Mouse (Mus musculus): Measurements from ENCODE around the gene Gm4871.

Gm4871 gene

DNA sequence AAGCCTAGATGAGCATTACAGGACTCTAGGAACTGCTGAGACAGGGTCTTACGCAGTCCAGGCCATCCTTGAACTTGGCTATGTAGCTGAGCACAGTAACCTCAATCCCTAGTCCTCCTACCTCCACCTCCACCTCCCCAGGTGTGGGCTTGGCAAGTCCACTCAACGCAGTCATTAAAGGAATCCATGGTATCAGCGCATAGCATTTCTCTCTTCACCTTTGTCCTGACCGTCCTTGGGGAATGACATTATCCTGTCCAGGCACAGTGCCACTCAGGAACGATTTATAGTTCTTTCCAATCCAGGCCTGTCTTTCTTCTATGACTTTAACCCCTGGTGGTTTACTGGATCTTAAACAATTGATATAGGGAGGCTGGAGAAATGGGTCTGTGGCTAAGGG lies 42.1 kb downstream of the Gm4871 start:
- no peak for DNase-seq (ENCODE audit: low spot score)

DNA sequence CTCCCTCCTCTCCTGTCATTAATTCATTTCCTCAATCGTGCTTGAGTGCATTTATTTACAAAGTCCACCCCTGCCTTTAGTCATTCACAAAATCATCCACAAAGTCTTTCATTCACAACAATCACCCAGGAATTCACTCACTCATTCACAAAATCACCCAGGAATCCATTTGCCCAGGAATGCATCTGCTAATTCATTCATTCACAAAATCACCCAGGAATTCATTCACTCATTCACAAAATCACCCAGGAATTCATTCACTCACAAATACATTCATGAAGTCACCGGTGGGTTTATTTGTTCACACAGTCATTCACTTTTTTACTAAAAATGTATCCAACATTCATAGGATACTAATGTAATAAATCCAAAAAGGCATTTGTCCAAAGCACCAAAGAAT lies 42.5 kb downstream of the Gm4871 start:
- DNase-seq (ENCODE audit: low spot score): no peak

DNA sequence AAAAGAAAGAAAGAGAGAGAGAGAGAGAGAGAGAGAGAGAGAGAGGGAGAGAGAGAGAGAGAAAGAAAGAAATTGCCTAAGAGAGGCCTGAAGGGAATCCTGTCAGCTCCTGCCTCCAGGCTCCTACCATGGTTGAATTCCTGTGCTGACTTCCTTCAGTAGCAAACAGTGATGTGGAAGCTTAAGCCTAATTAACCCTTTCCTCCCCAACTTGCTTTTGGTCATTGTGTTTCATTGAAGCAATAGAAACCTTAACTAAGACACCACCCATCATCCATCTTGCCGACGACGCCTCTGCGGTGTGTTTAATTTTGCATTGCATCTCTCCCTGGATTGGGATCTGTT lies 43.5 kb downstream of the Gm4871 start:
- DNase-seq (ENCODE audit: low spot score): peak; percentile 40

DNA sequence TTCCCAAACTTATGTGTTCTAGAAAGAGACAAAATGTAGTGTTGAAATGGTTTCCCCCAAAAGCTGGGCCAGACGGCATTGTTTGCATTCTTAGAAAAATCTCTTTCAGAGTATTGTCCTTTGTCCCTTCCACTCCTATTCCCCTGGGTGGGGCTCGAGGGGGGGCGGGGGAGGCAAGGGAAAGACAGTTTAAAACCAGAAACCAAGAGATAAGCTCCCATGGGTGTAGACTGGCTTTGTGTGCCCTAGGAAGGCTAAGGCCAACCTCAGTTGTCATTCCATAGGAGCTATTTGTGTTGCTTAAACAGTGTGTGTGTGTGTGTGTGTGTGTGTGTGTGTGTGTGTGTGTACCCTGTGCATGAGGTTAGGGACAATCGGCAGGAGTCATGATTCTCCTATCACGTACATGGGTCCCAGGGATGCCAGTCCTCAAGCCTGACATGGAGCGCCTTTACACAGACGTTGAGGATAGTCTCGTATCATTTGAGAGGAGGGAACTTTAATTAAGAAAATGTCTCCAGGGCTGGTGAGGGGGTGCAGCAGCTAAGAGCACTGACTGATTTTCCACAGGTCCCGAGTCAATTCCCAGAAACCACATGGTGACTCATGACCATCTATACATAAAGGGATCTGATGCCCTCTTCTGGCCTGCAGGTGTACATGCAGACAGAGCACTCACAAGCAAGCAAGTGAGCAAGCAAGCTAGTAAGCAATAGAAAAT lies 44.1 kb downstream of the Gm4871 start:
- peak; percentile 78 for DNase-seq (ENCODE audit: low spot score)

DNA sequence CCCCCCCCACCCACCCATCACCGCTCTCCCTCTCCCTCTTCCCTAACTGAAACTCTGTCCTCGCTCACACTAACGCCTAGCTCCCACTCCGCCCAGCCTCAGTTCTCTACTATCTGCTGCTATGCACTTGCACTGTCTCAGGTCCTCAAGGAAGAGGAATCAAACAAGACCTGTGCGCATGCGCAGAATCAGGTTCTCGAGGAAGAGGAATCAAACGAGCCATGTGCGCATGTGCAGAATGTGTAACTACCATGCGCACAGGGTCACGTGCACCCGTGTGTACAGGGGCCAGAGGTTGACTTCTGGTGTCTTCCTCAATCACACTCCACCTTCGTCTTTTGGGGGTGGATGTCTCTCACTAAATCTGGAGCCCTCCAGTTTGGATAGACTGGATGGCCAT lies 45.0 kb downstream of the Gm4871 start:
- DNase-seq (ENCODE audit: low spot score): no peak

DNA sequence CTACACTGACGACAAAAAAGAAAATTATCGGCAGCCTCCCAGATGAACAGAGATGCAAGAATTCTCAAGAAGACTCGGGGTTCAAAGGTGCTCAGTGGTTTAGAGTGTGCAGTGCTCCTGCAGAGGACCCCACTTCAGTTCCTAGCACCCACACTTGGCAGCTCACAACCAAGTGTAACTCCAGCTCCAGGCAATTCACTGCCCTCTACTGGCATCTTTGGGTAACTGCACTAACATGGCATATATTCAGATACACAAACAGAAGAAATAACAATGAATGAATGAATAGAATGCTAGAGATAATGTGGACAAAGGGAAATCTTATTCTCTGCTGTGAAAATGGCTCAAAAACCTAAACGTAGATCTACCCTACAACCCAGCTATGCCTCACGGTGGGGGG lies 47.7 kb downstream of the Gm4871 start:
- no peak for DNase-seq (ENCODE audit: low spot score)

DNA sequence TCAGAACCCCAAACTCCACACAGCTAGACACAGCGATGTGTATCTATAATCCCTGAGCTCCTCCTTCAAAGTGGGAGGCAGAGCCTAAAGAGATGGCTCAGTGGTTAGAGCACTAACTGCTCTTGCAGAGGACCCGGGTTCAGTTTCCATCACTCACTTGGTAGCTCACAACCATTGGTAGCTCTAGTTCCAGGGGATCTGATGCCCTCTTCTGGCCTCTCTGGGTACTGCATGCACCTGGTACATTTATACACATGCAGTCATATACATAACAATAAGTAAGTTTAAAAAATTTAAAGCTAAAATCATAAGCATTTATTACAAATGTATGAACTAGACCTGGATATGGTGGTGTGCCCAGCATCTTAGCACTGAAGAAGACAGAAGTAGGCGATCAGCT lies 49.3 kb downstream of the Gm4871 start:
- no peak for DNase-seq (ENCODE audit: low spot score)
